Mouse (Mus musculus): ENCODE measurements around the gene Smyd3. TPM values are rescaled to one million over a fixed set of nuclear protein-coding genes. Genes with fewer than 3 reads are reported as not detected.

The Smyd3 gene
- total and polyA plus RNA-seq, 2 experiments = 1.4 to 7.0 TPM

DNA sequence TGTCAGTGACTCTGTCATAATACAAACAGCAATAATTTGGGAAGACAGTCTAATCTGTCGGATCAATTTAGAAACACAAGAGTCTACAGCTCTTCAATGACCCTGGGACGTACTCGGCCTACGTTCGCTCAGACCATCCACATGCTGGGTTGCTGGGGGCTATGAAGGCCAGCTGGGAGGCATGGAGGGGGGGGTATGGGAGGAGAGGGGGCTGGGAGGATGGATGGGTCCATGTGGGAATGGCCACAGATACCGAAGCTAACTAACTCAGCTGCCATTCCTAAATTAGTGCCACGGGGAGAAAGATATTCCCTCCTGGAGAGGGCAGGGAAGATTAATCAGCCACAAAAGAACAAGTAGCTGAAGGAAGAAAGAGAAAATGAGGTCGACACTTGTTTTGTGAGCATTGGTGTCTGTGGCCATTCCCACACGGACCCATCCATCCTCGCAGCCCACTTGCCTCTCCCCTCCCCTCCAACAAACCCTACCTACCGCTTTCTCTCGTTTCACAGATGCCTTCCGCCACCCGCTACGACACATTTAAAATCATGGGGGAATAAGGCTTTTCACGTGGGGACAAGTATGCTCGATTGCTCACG lies 411.6 kb downstream of the Smyd3 start:
- no peak for DNase-seq (ENCODE audit: extremely low read depth, low read depth, low spot score)
- no peaks in the 10 kb centered on the region for H3K79me2 ChIP-seq (ENCODE audit: control insufficient read depth, insufficient read depth, low read length)
- H3K36me3 ChIP-seq (ENCODE audit: control insufficient read depth, insufficient read depth, low read length) = no peaks in the 10 kb centered on the region
- no peaks in the 10 kb centered on the region for H3K27me3 ChIP-seq (ENCODE audit: control insufficient read depth, insufficient read depth, low read length)
- no peak overlapping the region for H3K27ac ChIP-seq (replicated peaks; ENCODE audit: insufficient read depth, low read depth, low read length)
- no peak overlapping the region for H3K4me3 ChIP-seq (ENCODE audit: insufficient read depth, low read depth, low read length)
- TF ChIP-seq CTCF (IDR thresholded peaks at IDR 0.05; ENCODE audit: low read depth, low read length) (no peak), POLR2A (IDR thresholded peaks at IDR 0.05; ENCODE audit: extremely low read depth, insufficient read depth, low read length) (no peak)
- H3K9ac ChIP-seq (ENCODE audit: low read depth, low read length) = no peak overlapping the region
- H3K4me1 ChIP-seq (ENCODE audit: control insufficient read depth, insufficient read depth, low read length) = peaks cover 10% of the 10 kb centered on the region
- 95% methylated on average over 18 of the region's 18 CpGs for WGBS

GRCm38 (mm10) chr1:179104447-179104846 lies 413.4 kb downstream of the Smyd3 start:
- H3K4me1 ChIP-seq (ENCODE audit: control insufficient read depth, insufficient read depth, low read length) = peaks cover 10% of the 10 kb centered on the region
- no peaks in the 10 kb centered on the region for H3K36me3 ChIP-seq (ENCODE audit: control insufficient read depth, insufficient read depth, low read length)
- H3K4me3 ChIP-seq (ENCODE audit: insufficient read depth, low read depth, low read length) = no peak overlapping the region
- H3K27me3 ChIP-seq (ENCODE audit: control insufficient read depth, insufficient read depth, low read length) = no peaks in the 10 kb centered on the region
- TF ChIP-seq CTCF (IDR thresholded peaks at IDR 0.05; ENCODE audit: low read depth, low read length) (no peak), POLR2A (IDR thresholded peaks at IDR 0.05; ENCODE audit: extremely low read depth, insufficient read depth, low read length) (no peak)
- WGBS = 31% methylated on average over 8 of the region's 8 CpGs
- no peaks in the 10 kb centered on the region for H3K79me2 ChIP-seq (ENCODE audit: control insufficient read depth, insufficient read depth, low read length)
- DNase-seq (ENCODE audit: extremely low read depth, low read depth, low spot score) = peak; percentile 42
- no peak overlapping the region for H3K27ac ChIP-seq (replicated peaks; ENCODE audit: insufficient read depth, low read depth, low read length)
- no peak overlapping the region for H3K9ac ChIP-seq (ENCODE audit: low read depth, low read length)

GRCm38 (mm10) chr1:179096993-179097392 lies 420.8 kb downstream of the Smyd3 start:
- Histone ChIP-seq H3K79me2 (ENCODE audit: control insufficient read depth, insufficient read depth, low read length) (no peaks in the 10 kb centered on the region), H3K27ac (replicated peaks; ENCODE audit: insufficient read depth, low read depth, low read length) (no peak overlapping the region), H3K27me3 (ENCODE audit: control insufficient read depth, insufficient read depth, low read length) (no peaks in the 10 kb centered on the region), H3K9ac (ENCODE audit: low read depth, low read length) (no peak overlapping the region), H3K36me3 (ENCODE audit: control insufficient read depth, insufficient read depth, low read length) (no peaks in the 10 kb centered on the region), H3K4me3 (ENCODE audit: insufficient read depth, low read depth, low read length) (no peak overlapping the region), H3K4me1 (ENCODE audit: control insufficient read depth, insufficient read depth, low read length) (no peaks in the 10 kb centered on the region)
- no peak for DNase-seq (ENCODE audit: extremely low read depth, low read depth, low spot score)
- TF ChIP-seq POLR2A (IDR thresholded peaks at IDR 0.05; ENCODE audit: extremely low read depth, insufficient read depth, low read length) (no peak), CTCF (IDR thresholded peaks at IDR 0.05; ENCODE audit: low read depth, low read length) (no peak)
- 85% methylated on average over 8 of the region's 8 CpGs for whole genome bisulfite sequencing

DNA sequence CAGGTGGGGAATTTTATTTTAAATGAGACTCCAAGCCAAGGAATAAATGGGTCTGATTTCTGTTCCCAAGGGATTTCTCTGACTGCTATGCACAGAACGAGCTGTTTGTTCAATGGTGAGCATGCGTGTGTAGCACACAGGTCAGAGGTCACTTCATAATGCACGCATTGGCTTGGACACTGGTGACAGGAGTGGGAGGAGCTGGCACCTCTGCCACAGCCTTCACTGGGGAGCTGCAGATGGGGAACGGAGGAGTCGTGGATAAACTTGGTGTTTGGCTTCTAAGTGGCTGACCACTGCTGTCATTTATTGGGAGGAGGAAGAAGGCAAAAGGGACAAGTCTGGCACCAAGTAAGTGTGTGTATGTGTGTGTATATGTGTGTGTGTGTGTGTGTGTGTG lies 421.5 kb downstream of the Smyd3 start:
- WGBS = 28% methylated on average over 5 of the region's 5 CpGs

GRCm38 (mm10) chr1:179089174-179089573 lies 428.7 kb downstream of the Smyd3 start:
- Histone ChIP-seq H3K4me1 (ENCODE audit: control insufficient read depth, insufficient read depth, low read length) (no peaks in the 10 kb centered on the region; the same call in 1 of the 2 replicates), H3K27ac (replicated peaks; ENCODE audit: insufficient read depth, low read depth, low read length) (no peak overlapping the region), H3K79me2 (ENCODE audit: control insufficient read depth, insufficient read depth, low read length) (no peaks in the 10 kb centered on the region), H3K4me3 (ENCODE audit: insufficient read depth, low read depth, low read length) (no peak overlapping the region), H3K9ac (ENCODE audit: low read depth, low read length) (no peak overlapping the region), H3K27me3 (ENCODE audit: control insufficient read depth, insufficient read depth, low read length) (no peaks in the 10 kb centered on the region), H3K36me3 (ENCODE audit: control insufficient read depth, insufficient read depth, low read length) (no peaks in the 10 kb centered on the region)
- WGBS = 88% methylated on average over 5 of the region's 5 CpGs
- TF ChIP-seq CTCF (IDR thresholded peaks at IDR 0.05; ENCODE audit: low read depth, low read length) (no peak), POLR2A (IDR thresholded peaks at IDR 0.05; ENCODE audit: extremely low read depth, insufficient read depth, low read length) (no peak)
- DNase-seq (ENCODE audit: extremely low read depth, low read depth, low spot score) = no peak

More for the DNA sequence above, 421.5 kb downstream of the Smyd3 start:
- peak; percentile 7 for DNase-seq (ENCODE audit: extremely low read depth, low read depth, low spot score)
- no peaks in the 10 kb centered on the region for H3K4me1 ChIP-seq (ENCODE audit: control insufficient read depth, insufficient read depth, low read length)
- H3K27me3 ChIP-seq (ENCODE audit: control insufficient read depth, insufficient read depth, low read length) = no peaks in the 10 kb centered on the region
- no peak overlapping the region for H3K4me3 ChIP-seq (ENCODE audit: insufficient read depth, low read depth, low read length)
- H3K36me3 ChIP-seq (ENCODE audit: control insufficient read depth, insufficient read depth, low read length) = no peaks in the 10 kb centered on the region
- TF ChIP-seq CTCF (IDR thresholded peaks at IDR 0.05; ENCODE audit: low read depth, low read length) = no peak
- TF ChIP-seq POLR2A (IDR thresholded peaks at IDR 0.05; ENCODE audit: extremely low read depth, insufficient read depth, low read length) = no peak
- no peak overlapping the region for H3K27ac ChIP-seq (replicated peaks; ENCODE audit: insufficient read depth, low read depth, low read length)
- H3K79me2 ChIP-seq (ENCODE audit: control insufficient read depth, insufficient read depth, low read length) = no peaks in the 10 kb centered on the region
- H3K9ac ChIP-seq (ENCODE audit: low read depth, low read length) = no peak overlapping the region

All from liver, adult 2 months (tissue).